Mouse (Mus musculus) heart, embryonic 12.5 days (tissue): Measurements from ENCODE around the gene Hba-a1. TPM values are rescaled to one million over a fixed set of nuclear protein-coding genes. Genes with fewer than 3 reads are reported as not detected.
A peak's percentile ranks its signal among the peaks of the same experiment; 100 is the strongest.

ENCODE experiments used
- ATAC-seq: fragments of 200-750 bp; cut with Nextera tagmentation; 2 replicates; pipeline ENCODE4 v1.8.0; 2017; ENCODE audit warnings: moderate TSS enrichment, moderate library complexity; ENCODE audit not compliant: insufficient number of reproducible peaks, low FRiP score
- H3K27ac ChIP-seq: fragments of 300-500 bp; sonication (generic); 2 replicates; pipeline ENCODE4 v1.5.1; 2016; ENCODE audit warnings: mild to moderate bottlenecking, moderate library complexity; ENCODE audit not compliant: poor library complexity, severe bottlenecking
- H3K27me3 ChIP-seq: fragments of 300-500 bp; sonication (generic); replicated peaks from 2 replicates; pipeline ENCODE4 v1.6.1; 2016; ENCODE audit warnings: mild to moderate bottlenecking, moderate library complexity
- H3K36me3 ChIP-seq: fragments of 300-500 bp; sonication (generic); 2 replicates; pipeline ENCODE4 v1.6.1; 2016; ENCODE audit warnings: mild to moderate bottlenecking, moderate library complexity
- H3K4me1 ChIP-seq: fragments of 300-500 bp; sonication (generic); replicated peaks from 2 replicates; pipeline ENCODE4 v1.6.1; 2016; ENCODE audit warnings: mild to moderate bottlenecking
- H3K4me2 ChIP-seq: fragments of 300-500 bp; sonication (generic); 2 replicates; pipeline ENCODE4 v1.6.1; 2016; ENCODE audit warnings: mild to moderate bottlenecking, moderate library complexity
- H3K4me3 ChIP-seq: fragments of 300-500 bp; sonication (generic); 2 replicates; pipeline ENCODE4 v1.5.1; 2016; ENCODE audit warnings: mild to moderate bottlenecking
- H3K9ac ChIP-seq: fragments of 300-500 bp; sonication (generic); 2 replicates; pipeline ENCODE4 v1.6.1; 2016; ENCODE audit warnings: mild to moderate bottlenecking, moderate library complexity
- H3K9me3 ChIP-seq: fragments of 300-500 bp; sonication (generic); replicated peaks from 2 replicates; pipeline ENCODE4 v1.6.1; 2016; ENCODE audit warnings: mild to moderate bottlenecking, moderate library complexity
- WGBS: fragments of 180-500 bp; shearing (Covaris S2); methylation state at CpG from one replicate; pipeline ENCODE4 v1.1.7; 2016; 5-methylcytosine and 5-hydroxymethylcytosine counted together
- polyA plus RNA-seq: library from polyadenylated mRNA; unstranded; fragments of >200 nt; fragmentation: Nextera tagmentation; extraction: Ambion mirVana; gene quantifications from 2 replicates; pipeline ENCODE4 v1.2.1, GENCODE M21; 2016

The Hba-a1 gene
- polyA plus RNA-seq, 1 experiment from 2014 or later, result 12,808 TPM

DNA sequence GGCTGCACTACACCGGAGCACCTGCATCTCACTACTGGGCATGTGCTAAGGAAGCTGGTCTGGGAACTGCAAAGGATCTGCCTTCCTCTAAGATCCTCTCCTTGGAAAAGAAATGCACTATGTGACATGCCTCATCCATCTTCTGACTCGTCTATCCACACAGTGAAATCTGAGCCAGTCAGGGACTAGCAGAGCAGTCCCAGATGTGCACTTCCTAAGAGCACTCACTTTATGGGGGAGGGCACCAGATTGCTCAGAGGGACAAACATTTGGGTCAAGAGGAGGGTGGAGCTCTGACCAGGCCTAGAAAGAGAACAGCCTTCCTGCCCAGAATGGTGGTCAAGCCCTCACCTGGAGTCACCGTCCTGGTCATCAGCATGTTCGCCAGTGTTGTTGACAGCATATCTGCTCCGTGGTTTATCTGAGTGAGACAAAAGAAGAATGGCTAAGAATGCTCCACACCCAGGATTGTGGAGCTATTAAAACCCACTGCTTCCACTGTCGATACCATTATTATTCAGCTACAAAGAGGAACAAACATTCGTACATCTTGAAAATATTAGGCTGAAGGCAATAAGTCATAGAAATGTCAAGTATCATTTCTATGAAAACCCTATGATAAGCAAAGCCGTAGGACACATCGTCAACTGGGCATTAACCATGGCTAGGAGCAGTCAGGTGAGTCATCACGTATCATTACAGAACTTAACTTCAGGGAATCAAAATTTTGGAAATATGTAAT lies 20.5 kb upstream of the Hba-a1 start:
- H3K27ac ChIP-seq, result 0 out of 2 replicates have a peak overlapping the region, but pooled peaks have one; percentile 8
- peaks cover 10% of the 10 kb centered on the region for H3K4me1 ChIP-seq
- H3K4me3 ChIP-seq, result no peak overlapping the region
- WGBS, result 73% methylated on average over 10 of the region's 10 CpGs
- H3K36me3 ChIP-seq, result peaks cover 21% of the 10 kb centered on the region
- no peak for ATAC-seq
- no peak overlapping the region for H3K4me2 ChIP-seq
- H3K9ac ChIP-seq, result no peak overlapping the region
- no peaks in the 10 kb centered on the region for H3K9me3 ChIP-seq
- no peaks in the 10 kb centered on the region for H3K27me3 ChIP-seq

GRCm38 (mm10) chr11:32265117-32265738 lies 18.1 kb upstream of the Hba-a1 start:
- H3K4me1 ChIP-seq, result peaks cover 13% of the 10 kb centered on the region
- no peaks in the 10 kb centered on the region for H3K9me3 ChIP-seq
- 78% methylated on average over 3 of the region's 3 CpGs for WGBS
- peaks cover 10% of the 10 kb centered on the region for H3K36me3 ChIP-seq
- H3K4me2 ChIP-seq, result no peak overlapping the region
- H3K27ac ChIP-seq, result peak overlapping the region; percentile 64
- no peak overlapping the region for H3K4me3 ChIP-seq
- no peak overlapping the region for H3K9ac ChIP-seq
- peak; percentile 65 for ATAC-seq
- no peaks in the 10 kb centered on the region for H3K27me3 ChIP-seq

DNA sequence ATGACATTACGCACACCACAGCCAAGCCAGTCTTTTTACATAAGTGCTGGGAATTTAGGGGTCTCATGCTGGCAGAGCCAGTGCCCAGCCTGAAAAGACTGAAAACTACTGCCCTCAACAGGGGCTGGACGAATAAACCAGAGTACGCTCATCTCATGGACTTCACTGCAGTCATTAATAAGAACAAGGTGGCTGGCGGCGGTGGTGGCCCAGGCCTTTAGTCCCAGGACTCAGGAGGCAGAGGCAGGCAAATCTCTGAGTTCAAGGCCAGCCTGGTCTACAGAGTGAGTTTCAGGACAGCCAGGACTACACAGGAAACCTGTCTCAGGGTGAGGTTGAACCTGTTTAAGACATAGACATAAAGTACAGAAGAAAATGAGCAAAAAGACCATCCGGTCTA lies 17.1 kb upstream of the Hba-a1 start:
- Histone ChIP-seq H3K9ac (no peak overlapping the region), H3K4me3 (no peak overlapping the region), H3K27ac (peak overlapping the region; percentile 34; the same call in 1 of the 2 replicates), H3K9me3 (no peaks in the 10 kb centered on the region), H3K4me2 (no peak overlapping the region), H3K4me1 (peaks cover 13% of the 10 kb centered on the region), H3K27me3 (no peaks in the 10 kb centered on the region), H3K36me3 (peaks cover 3% of the 10 kb centered on the region)
- no peak for ATAC-seq
- 93% methylated on average over 6 of the region's 6 CpGs for WGBS

DNA sequence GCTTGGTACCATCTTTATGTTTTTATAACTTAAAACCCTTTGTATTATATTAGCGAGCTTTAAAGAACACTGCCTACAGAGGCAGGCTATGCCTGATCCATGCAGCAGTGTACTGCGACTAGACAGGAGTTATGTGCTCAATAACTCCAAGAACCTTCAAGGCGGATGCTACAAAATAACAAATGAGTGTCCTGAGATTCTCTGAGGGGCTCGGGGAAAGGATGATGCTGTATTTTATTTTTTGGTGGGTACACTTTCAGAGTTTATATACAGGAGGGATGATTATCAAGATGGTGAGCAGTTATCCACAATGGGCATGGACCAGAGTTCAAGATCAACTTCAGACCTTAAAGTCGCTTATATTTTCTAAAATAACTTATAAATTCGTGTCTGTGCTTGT lies 16.5 kb upstream of the Hba-a1 start:
- Histone ChIP-seq H3K4me1 (peaks cover 13% of the 10 kb centered on the region), H3K4me2 (peak overlapping the region; percentile 70), H3K9ac (peak overlapping the region; percentile 95), H3K36me3 (0 out of 2 replicates have a peak, but pooled peaks cover 3% of the 10 kb centered on the region), H3K27me3 (0 out of 2 replicates have a peak, but pooled peaks cover 3% of the 10 kb centered on the region), H3K4me3 (peak overlapping the region; percentile 90), H3K9me3 (no peaks in the 10 kb centered on the region), H3K27ac (peak overlapping the region; percentile 93)
- 29% methylated on average over 6 of the region's 6 CpGs for WGBS
- ATAC-seq, result no peak

GRCm38 (mm10) chr11:32267188-32267884 lies 16.0 kb upstream of the Hba-a1 start, which contains the start of gene Nprl3:
Nprl3 (minus strand) TSS chr11:32267707.
- under 1% methylated on average over 54 of the region's 54 CpGs for WGBS
- H3K27ac ChIP-seq, result peak within 1 kb of the TSS; percentile 93
- H3K4me3 ChIP-seq, result peak within 1 kb of the TSS; percentile 90
- no peaks in the 10 kb centered on the region for H3K9me3 ChIP-seq
- H3K4me2 ChIP-seq, result peak within 1 kb of the TSS; percentile 70
- ATAC-seq, result peak; percentile 92
- 0 out of 2 replicates have a peak, but pooled peaks cover under 1% of the 10 kb centered on the region for H3K36me3 ChIP-seq
- H3K27me3 ChIP-seq, result 0 out of 2 replicates have a peak, but pooled peaks cover 3% of the 10 kb centered on the region
- peaks cover 13% of the 10 kb centered on the region for H3K4me1 ChIP-seq
- peak within 1 kb of the TSS; percentile 95 for H3K9ac ChIP-seq

DNA sequence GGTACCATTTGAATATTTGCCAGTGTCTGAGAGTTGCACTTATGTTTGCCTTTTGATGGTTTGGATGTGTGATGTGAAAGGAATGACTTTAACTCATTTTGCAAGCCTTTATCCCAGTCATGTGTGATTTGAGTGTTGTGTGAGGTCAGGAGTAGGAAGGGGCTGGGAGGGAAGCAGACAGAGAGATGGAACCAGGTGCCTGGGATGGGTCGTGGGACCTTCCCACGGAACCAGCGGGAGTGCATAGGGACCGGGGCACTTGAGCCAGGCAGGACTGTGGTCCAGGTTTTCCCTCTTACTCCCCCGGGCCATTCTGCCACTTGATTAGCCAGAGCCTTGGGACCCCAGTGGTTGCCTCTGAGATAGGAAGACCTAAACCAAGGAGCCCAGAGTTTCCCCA lies 15.3 kb upstream of the Hba-a1 start:
- H3K36me3 ChIP-seq, result no peaks in the 10 kb centered on the region
- 0 out of 2 replicates have a peak, but pooled peaks cover 3% of the 10 kb centered on the region for H3K27me3 ChIP-seq
- H3K27ac ChIP-seq, result peak overlapping the region; percentile 93
- peaks cover 10% of the 10 kb centered on the region for H3K4me1 ChIP-seq
- 29% methylated on average over 5 of the region's 5 CpGs for WGBS
- ATAC-seq, result 0 out of 2 replicates have a peak, but pooled peaks have one; percentile 15
- H3K9me3 ChIP-seq, result no peaks in the 10 kb centered on the region
- H3K9ac ChIP-seq, result peak overlapping the region; percentile 95
- H3K4me3 ChIP-seq, result peak overlapping the region; percentile 90
- H3K4me2 ChIP-seq, result peak overlapping the region; percentile 70

DNA sequence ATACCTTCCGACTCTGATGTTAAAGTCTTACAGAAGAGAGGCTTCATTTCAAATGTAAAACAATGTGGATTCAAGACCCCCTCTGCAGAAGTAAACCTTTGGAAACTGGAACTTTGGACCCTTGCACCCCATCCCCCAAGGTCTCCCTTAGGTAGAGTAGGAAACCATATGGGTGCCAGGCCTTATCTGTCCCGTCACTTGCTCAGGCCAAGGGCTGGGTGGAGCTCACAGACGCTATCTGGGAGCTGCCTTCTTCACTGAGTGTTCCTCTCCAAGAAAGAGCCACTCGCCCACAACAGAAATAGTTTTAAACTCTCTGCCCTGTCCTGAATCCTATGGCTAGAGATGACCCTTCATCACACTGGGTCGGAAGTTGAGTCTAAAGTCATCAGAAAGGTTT lies 14.4 kb upstream of the Hba-a1 start:
- no peaks in the 10 kb centered on the region for H3K9me3 ChIP-seq
- no peaks in the 10 kb centered on the region for H3K36me3 ChIP-seq
- WGBS, result 58% methylated on average over 5 of the region's 5 CpGs
- peaks cover 9% of the 10 kb centered on the region for H3K4me1 ChIP-seq
- H3K4me3 ChIP-seq, result no peak overlapping the region
- H3K27ac ChIP-seq, result peak overlapping the region; percentile 73; the same call in 1 of the 2 replicates
- ATAC-seq, result peak; percentile 86
- 0 out of 2 replicates have a peak, but pooled peaks cover 3% of the 10 kb centered on the region for H3K27me3 ChIP-seq
- peak overlapping the region; percentile 70 for H3K4me2 ChIP-seq
- peak overlapping the region; percentile 29; the same call in 1 of the 2 replicates for H3K9ac ChIP-seq

DNA sequence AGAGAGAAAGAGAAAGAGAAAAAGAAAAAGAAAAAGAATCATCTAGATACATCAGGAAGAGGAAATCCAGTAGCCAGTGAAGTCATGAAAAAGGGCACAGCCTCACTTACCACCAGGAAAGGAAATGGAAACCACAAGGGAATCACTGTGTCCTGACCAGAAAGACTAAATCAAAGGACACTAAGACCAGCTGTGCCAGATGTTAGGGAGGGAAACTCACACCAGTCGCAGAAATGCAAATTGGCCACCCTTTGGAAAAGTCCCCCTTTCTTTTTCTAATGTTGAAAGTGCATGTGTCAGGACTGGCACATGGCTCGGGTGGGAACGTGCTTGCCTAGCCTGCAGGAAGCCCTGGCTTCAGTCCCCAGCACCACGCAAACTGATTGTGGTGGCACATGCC lies 12.1 kb upstream of the Hba-a1 start:
- no peak overlapping the region for H3K9ac ChIP-seq
- no peak for ATAC-seq
- peaks cover 5% of the 10 kb centered on the region for H3K4me1 ChIP-seq
- no peaks in the 10 kb centered on the region for H3K9me3 ChIP-seq
- no peak overlapping the region for H3K4me2 ChIP-seq
- WGBS, result 50% methylated on average over 4 of the region's 4 CpGs
- no peaks in the 10 kb centered on the region for H3K36me3 ChIP-seq
- H3K4me3 ChIP-seq, result no peak overlapping the region
- no peak overlapping the region for H3K27ac ChIP-seq
- peaks cover 11% of the 10 kb centered on the region for H3K27me3 ChIP-seq

- no peak within 1 kb of the TSS for H3K9ac ChIP-seq
- H3K36me3 ChIP-seq, result no peaks in the 10 kb centered on the region
- peak within 1 kb of the TSS; percentile 11 for H3K4me3 ChIP-seq
- ATAC-seq, result peak; percentile 71
- H3K27ac ChIP-seq, result peak within 1 kb of the TSS; percentile 70
- 77% methylated on average over 3 of the region's 3 CpGs for WGBS
- H3K4me2 ChIP-seq, result no peak within 1 kb of the TSS
- H3K4me1 ChIP-seq, result no peaks in the 10 kb centered on the region
- H3K27me3 ChIP-seq, result peaks cover 58% of the 10 kb centered on the region
- no peaks in the 10 kb centered on the region for H3K9me3 ChIP-seq
These were observed 7.0 kb upstream of the Hba-a1 start, which contains the start of gene Hba-x for GRCm38 (mm10) chr11:32276347-32276746. Hba-x (plus strand) TSS chr11:32276400.

DNA sequence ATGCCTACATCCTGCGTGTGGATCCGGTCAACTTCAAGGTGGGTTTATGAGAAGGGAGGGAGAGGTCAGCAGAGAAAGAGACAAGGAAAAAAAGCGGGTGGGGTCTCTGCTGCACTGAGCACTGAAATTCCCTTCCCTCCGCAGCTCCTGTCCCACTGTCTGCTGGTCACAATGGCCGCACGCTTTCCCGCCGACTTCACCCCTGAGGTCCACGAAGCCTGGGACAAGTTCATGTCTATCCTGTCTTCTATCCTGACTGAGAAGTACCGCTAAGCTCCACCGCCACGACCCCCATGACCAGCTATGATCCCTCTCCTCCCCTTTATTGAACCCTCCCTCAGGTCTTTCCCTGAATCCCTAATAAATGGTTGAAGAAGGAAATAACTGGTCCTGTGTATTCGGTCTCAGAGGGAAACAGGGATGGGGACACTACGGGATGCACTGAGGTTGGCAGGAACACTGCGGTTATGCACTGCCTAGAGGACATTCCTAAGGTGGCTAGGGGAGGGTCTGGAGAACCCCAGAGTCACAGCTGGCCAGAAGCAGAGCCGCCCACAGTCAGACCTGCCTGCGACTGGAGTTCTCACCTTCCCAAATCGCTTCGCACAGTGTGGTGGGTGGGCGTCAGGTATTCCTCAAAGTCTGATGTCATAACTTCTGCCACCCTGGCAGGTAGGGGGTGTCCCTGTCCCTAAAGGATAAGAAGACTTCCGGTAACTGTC lies 5.4 kb upstream of the Hba-a1 start:
- H3K36me3 ChIP-seq, result no peaks in the 10 kb centered on the region
- WGBS, result 54% methylated on average over 21 of the region's 21 CpGs
- no peaks in the 10 kb centered on the region for H3K4me1 ChIP-seq
- peak overlapping the region; percentile 5; the same call in 1 of the 2 replicates for H3K4me2 ChIP-seq
- peak; percentile 77 for ATAC-seq
- H3K9me3 ChIP-seq, result no peaks in the 10 kb centered on the region
- peak overlapping the region; percentile 28 for H3K27ac ChIP-seq
- peaks cover 63% of the 10 kb centered on the region for H3K27me3 ChIP-seq
- no peak overlapping the region for H3K9ac ChIP-seq
- H3K4me3 ChIP-seq, result peak overlapping the region; percentile 14
